9 mouse cellular contexts compared by ENCODE assay signal in the genomic region with DNA sequence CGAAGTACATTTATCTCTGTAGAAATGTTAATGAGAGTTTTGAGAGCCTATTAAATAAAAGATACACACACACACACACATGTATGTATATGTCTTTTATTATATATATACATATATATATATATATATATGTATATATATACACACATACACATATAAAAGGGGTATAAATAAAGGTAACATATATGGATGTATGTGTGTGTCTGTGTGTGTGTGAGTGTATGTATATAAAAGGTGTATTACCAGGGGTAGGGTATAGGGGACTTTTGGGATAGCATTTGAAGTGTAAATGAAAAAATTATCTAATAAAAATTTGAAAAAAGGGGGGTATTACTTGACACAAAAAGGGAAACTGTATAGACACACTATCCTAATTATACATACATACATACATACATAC.
DNase-seq lines count a peak whose midpoint lies in the region; ATAC-seq and TF ChIP-seq lines count a peak whose summit lies in the region.
"Had no signal": no experiment of that assay in that cellular context is flagged by ENCODE, and none has a peak within 500 bp of the region (broad histone marks: within the 10 kb centered on the region; RNA-seq: fewer than 3 reads in every experiment).

No protein-coding gene starts in this region.

- 81% methylated on average over 1 of the region's 1 CpGs for WGBS in intestine, embryonic 14.5 days
- WGBS in intestine, postnatal 0 days = 67% methylated on average over 1 of the region's 1 CpGs
- WGBS in stomach, embryonic 14.5 days = 65% methylated on average over 1 of the region's 1 CpGs
- WGBS in stomach, postnatal 0 days = 52% methylated on average over 1 of the region's 1 CpGs
- WGBS in intestine, embryonic 16.5 days = 69% methylated on average over 1 of the region's 1 CpGs

- H3K27me3 ChIP-seq in intestine, embryonic 14.5 days (replicated peaks; ENCODE audit: control insufficient read depth, insufficient read depth, low read length) = no peaks in the 10 kb centered on the region
- H3K27me3 ChIP-seq in intestine, postnatal 0 days (replicated peaks; ENCODE audit: control insufficient read depth, insufficient read depth, low read length) = no peaks in the 10 kb centered on the region
- H3K27me3 ChIP-seq in stomach, embryonic 14.5 days (ENCODE audit: control insufficient read depth, insufficient read depth, low read length) = no peaks in the 10 kb centered on the region
- no peaks in the 10 kb centered on the region for H3K27me3 ChIP-seq in stomach, postnatal 0 days (ENCODE audit: control insufficient read depth, insufficient read depth, low read length)
- H3K27me3 ChIP-seq in intestine, embryonic 16.5 days (replicated peaks; ENCODE audit: control insufficient read depth, insufficient read depth, low read length) = no peaks in the 10 kb centered on the region
- H3K27me3 ChIP-seq: megakaryocyte, embryonic 14.5 days had no signal

- no peak overlapping the region for H3K4me3 ChIP-seq in intestine, embryonic 14.5 days (ENCODE audit: low read depth, low read length)
- H3K4me3 ChIP-seq in intestine, postnatal 0 days (ENCODE audit: low read depth, low read length) = no peak overlapping the region
- no peak overlapping the region for H3K4me3 ChIP-seq in stomach, embryonic 14.5 days (ENCODE audit: low read depth, low read length)
- no peak overlapping the region for H3K4me3 ChIP-seq in stomach, postnatal 0 days (ENCODE audit: low read depth, low read length)
- no peak overlapping the region for H3K4me3 ChIP-seq in intestine, embryonic 16.5 days (ENCODE audit: low read length)
- H3K4me3 ChIP-seq: megakaryocyte, embryonic 14.5 days had no signal

- peak; percentile 56 for ATAC-seq in intestine, embryonic 14.5 days (replicated peaks; ENCODE audit: low FRiP score, low TSS enrichment, low read depth)
- no peak for ATAC-seq in intestine, postnatal 0 days
- ATAC-seq in stomach, embryonic 14.5 days (ENCODE audit: insufficient number of reproducible peaks, insufficient read depth, low FRiP score, low read depth) = peak; percentile 15; the same call in 1 of the 2 replicates
- ATAC-seq in stomach, postnatal 0 days (ENCODE audit: low FRiP score, low TSS enrichment) = no peak
- ATAC-seq in intestine, embryonic 16.5 days = 0 out of 2 replicates have a peak, but pooled peaks have one; percentile 17
- no peak for ATAC-seq in cerebellum, adult (ENCODE audit: insufficient number of reproducible peaks, low FRiP score, low TSS enrichment)

- TF ChIP-seq CTCF in intestine, postnatal 0 days (IDR thresholded peaks at IDR 0.05; ENCODE audit: low read depth) = no peak
- no peak for TF ChIP-seq CTCF in stomach, postnatal 0 days (IDR thresholded peaks at IDR 0.05; ENCODE audit: low read depth)

- TF ChIP-seq EP300 in stomach, postnatal 0 days (optimal IDR thresholded peaks at IDR 0.05) = no peak

- no peaks in the 10 kb centered on the region for H3K4me1 ChIP-seq in intestine, embryonic 14.5 days (replicated peaks; ENCODE audit: control insufficient read depth, insufficient read depth, low read length)
- no peaks in the 10 kb centered on the region for H3K4me1 ChIP-seq in intestine, postnatal 0 days (replicated peaks; ENCODE audit: control insufficient read depth, insufficient read depth, low read length)
- no peaks in the 10 kb centered on the region for H3K4me1 ChIP-seq in stomach, embryonic 14.5 days (ENCODE audit: control insufficient read depth, insufficient read depth, low read length)
- 0 out of 2 replicates have a peak, but pooled peaks cover 2% of the 10 kb centered on the region for H3K4me1 ChIP-seq in stomach, postnatal 0 days (replicated peaks; ENCODE audit: control insufficient read depth, insufficient read depth)
- H3K4me1 ChIP-seq in intestine, embryonic 16.5 days (ENCODE audit: control insufficient read depth, insufficient read depth, low read length) = peaks cover 3% of the 10 kb centered on the region; the same call in 1 of the 2 replicates
- H3K4me1 ChIP-seq: megakaryocyte, embryonic 14.5 days had no signal

- H3K36me3 ChIP-seq in intestine, embryonic 14.5 days (ENCODE audit: control insufficient read depth, insufficient read depth, low read length) = peaks cover 29% of the 10 kb centered on the region
- H3K36me3 ChIP-seq in intestine, postnatal 0 days (ENCODE audit: control insufficient read depth, insufficient read depth) = peaks cover 21% of the 10 kb centered on the region
- peaks cover 4% of the 10 kb centered on the region for H3K36me3 ChIP-seq in stomach, embryonic 14.5 days (ENCODE audit: control insufficient read depth, insufficient read depth, low read length)
- no peaks in the 10 kb centered on the region; the same call in 1 of the 2 replicates for H3K36me3 ChIP-seq in stomach, postnatal 0 days (ENCODE audit: control insufficient read depth, insufficient read depth, low read length)
- H3K36me3 ChIP-seq in intestine, embryonic 16.5 days (ENCODE audit: control insufficient read depth, insufficient read depth, low read length) = 0 out of 2 replicates have a peak, but pooled peaks cover 4% of the 10 kb centered on the region
- H3K36me3 ChIP-seq: G1E had no signal

- H3K9me3 ChIP-seq in intestine, embryonic 14.5 days (ENCODE audit: control insufficient read depth, low read length) = no peaks in the 10 kb centered on the region
- H3K9me3 ChIP-seq in intestine, postnatal 0 days (ENCODE audit: control insufficient read depth) = no peaks in the 10 kb centered on the region
- H3K9me3 ChIP-seq in stomach, embryonic 14.5 days (ENCODE audit: control insufficient read depth, low read depth, low read length) = no peaks in the 10 kb centered on the region
- H3K9me3 ChIP-seq in stomach, postnatal 0 days (ENCODE audit: control insufficient read depth, low read length) = no peaks in the 10 kb centered on the region
- no peaks in the 10 kb centered on the region for H3K9me3 ChIP-seq in intestine, embryonic 16.5 days (ENCODE audit: control insufficient read depth, low read length)

- H3K27ac ChIP-seq in intestine, embryonic 14.5 days (ENCODE audit: low read depth) = no peak overlapping the region
- H3K27ac ChIP-seq in intestine, postnatal 0 days (ENCODE audit: low read depth, low read length) = no peak overlapping the region
- no peak overlapping the region for H3K27ac ChIP-seq in stomach, embryonic 14.5 days (ENCODE audit: low read length)
- H3K27ac ChIP-seq in stomach, postnatal 0 days (replicated peaks) = no peak overlapping the region
- H3K27ac ChIP-seq in intestine, embryonic 16.5 days (ENCODE audit: low read length) = no peak overlapping the region

- DNase-seq in intestine, embryonic 14.5 days (ENCODE audit: low spot score) = no peak
- no peak for DNase-seq in stomach, postnatal 0 days (ENCODE audit: low spot score)
- no peak for DNase-seq in natural killer cell, adult 2 months (ENCODE audit: low spot score in 2 of 2)

- H3K9ac ChIP-seq in intestine, embryonic 14.5 days (ENCODE audit: low read length) = no peak overlapping the region
- no peak overlapping the region for H3K9ac ChIP-seq in intestine, postnatal 0 days (ENCODE audit: low read depth, low read length)
- H3K9ac ChIP-seq in stomach, embryonic 14.5 days (replicated peaks; ENCODE audit: low read depth, low read length) = no peak overlapping the region
- H3K9ac ChIP-seq in stomach, postnatal 0 days (ENCODE audit: low read length) = no peak overlapping the region
- no peak overlapping the region for H3K9ac ChIP-seq in intestine, embryonic 16.5 days (ENCODE audit: low read depth, low read length)

- H3K4me2 ChIP-seq in intestine, embryonic 14.5 days (ENCODE audit: low read length) = no peak overlapping the region
- no peak overlapping the region for H3K4me2 ChIP-seq in intestine, postnatal 0 days (replicated peaks; ENCODE audit: low read depth)
- H3K4me2 ChIP-seq in stomach, embryonic 14.5 days (replicated peaks; ENCODE audit: low read depth, low read length) = no peak overlapping the region
- no peak overlapping the region for H3K4me2 ChIP-seq in stomach, postnatal 0 days (replicated peaks; ENCODE audit: low read depth)
- H3K4me2 ChIP-seq in intestine, embryonic 16.5 days (ENCODE audit: low read depth, low read length) = no peak overlapping the region

Comparison
In these comparisons a context has a peak if more than half of its experiments do, and no peak if none do; other contexts are left out.
1. ATAC-seq: peak in intestine, embryonic 14.5 days (single experiment), stomach, embryonic 14.5 days (single experiment) and intestine, embryonic 16.5 days (single experiment); none in intestine, postnatal 0 days (single experiment), stomach, postnatal 0 days (single experiment) and cerebellum, adult (single experiment).